Mouse (Mus musculus): Measurements from ENCODE around the gene Gm6358.
"Not testable (repeated sequence)": the region's sequence is repeated elsewhere in the genome, so short reads cannot be mapped to it uniquely, and the experiment has no call there.

Gm6358 gene

DNA sequence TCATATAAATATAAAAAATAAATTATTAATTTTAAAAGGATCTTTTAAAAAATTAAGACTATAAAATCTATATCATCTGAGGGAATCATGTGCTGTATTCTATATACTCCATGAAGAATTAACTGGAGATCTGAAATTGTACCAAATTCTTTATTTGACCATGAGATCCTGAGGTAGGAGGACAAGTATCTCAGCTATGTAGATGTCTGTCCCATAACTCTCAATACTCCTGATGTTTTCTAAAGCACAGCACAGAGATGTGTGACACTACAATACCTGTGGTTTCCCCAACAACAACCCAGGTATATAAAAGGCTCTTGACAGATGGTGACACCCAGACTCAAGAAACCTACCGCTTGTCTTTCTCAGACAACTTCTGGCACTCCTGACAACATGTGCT, at the start of gene Gm6358:
TSS of gene Gm6358 (plus strand) at position 301 of the 400 bp plus-strand sequence.
- no peak for DNase-seq

DNA sequence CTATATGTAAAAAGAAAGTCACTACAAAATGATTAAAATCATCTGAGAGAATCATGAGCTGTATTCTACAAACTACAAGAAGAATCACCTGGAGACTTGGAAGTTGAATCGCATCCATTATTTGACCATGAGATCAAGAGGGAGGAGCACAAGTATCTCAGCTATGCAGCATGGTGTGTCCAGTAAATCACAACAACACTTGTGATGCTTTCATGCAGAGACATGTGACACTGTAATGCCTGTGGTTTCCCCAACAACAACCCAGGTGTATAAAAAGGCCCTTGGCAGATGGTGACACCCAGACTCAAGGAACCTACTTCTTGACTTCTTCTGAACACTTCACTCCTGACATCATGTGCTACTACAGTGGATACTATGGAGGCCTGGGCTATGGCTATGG, 10.1 kb downstream of the Gm6358 start, which contains the start of gene Gm10061:
TSS of gene Gm10061 (plus strand) at position 301 of the 400 bp plus-strand sequence.
- DNase-seq: no peak

DNA sequence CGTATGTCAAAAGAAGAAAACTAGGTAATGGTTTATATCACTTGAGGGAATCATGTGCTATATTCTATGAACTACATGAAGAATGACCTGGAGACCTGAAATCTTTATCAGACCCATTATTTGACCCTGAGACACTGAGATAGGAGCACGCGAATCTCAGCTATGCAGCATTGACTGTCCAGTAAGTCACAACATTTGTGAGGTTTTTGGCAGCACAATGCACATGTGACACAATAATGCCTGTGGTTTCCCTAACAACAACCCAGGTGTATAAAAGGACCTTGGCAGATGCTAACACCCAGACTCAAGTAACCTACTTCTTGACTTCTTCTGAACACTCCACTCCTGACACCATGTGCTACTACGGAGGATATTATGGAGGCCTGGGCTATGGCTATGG, 17.0 kb downstream of the Gm6358 start, which contains the start of gene Gm9789:
TSS of gene Gm9789 (plus strand) at position 301 of the 400 bp plus-strand sequence.
- no peak for DNase-seq

DNA sequence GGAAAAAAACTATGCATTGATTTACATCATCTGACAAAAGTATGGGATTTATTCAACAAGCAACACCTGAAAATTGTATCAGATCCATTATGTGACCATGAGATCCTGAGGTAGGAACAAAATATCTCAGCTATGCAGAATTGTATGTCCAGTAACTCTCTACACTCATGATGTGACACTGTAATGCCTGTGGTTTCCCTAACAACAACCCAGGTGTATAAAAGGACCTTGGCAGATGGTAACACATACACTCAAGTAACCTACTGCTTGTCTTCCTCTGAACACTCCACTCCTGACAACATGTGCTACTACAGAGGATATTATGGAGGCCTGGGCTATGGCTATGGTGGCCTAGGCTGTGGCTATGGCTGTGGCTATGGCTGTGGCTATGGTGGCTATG, 28.5 kb downstream of the Gm6358 start, which contains the start of gene Gm7735:
TSS of gene Gm7735 (plus strand) at position 301 of the 400 bp plus-strand sequence.
- DNase-seq: not testable (repeated sequence)

DNA sequence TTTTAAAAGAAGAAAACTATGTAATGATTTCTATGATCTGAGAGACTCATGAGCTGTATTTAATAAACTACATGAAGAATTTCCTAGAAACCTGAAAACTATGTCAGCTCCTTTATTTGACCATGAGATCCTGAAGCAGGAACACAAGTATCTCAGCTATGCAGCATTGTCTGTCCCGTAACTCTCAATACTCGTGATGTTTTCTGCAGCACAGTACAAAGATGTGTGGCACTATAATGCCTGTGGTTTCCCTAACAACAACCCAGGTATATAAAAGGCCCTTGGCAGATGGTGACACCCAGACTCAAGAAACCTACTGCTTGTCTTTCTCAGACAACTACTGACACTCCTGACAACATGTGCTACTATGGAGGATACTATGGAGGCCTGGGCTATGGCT, 33.8 kb downstream of the Gm6358 start, which contains the start of gene 1110057P08Rik:
TSS of gene 1110057P08Rik (plus strand) at position 301 of the 400 bp plus-strand sequence.
- no peak for DNase-seq

DNA sequence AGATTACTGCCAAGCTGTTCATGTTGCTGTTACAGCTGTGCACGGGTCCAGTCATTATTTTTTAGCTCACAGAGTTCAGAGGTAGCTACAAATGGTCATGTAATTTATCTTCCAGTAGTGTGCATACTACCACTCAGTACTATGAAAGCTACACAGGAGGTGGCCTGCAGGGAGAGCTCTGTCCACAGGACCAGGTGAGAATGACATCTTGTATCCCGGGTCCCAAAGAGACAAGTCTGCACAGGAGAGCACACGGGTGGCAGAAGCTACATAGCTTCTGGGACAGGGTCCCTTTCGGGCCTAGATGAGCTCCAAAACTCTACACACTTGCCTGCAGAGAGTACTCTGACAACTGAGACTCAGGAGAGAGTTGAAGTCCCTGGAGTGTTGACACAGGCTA, 48.0 kb downstream of the Gm6358 start:
- DNase-seq: no peak

Data from kidney, adult 8-10 months (tissue).